Mouse (Mus musculus) liver, embryonic 14.5 days (tissue): ENCODE measurements around the gene Serinc4.

Experiments
- CTCF ChIP-seq: IDR thresholded peaks from 2 replicates; pipeline ENCODE4 v1.5.1; 2016; ENCODE audit warnings: antibody characterized with exemption, low read depth, control low read depth
- EP300 ChIP-seq: IDR thresholded peaks from 2 replicates; pipeline ENCODE4 v1.6.1; 2016; ENCODE audit warnings: antibody characterized with exemption, low read depth

- no peak for TF ChIP-seq CTCF
- TF ChIP-seq EP300: no peak
Observed at GRCm38 (mm10) chr2:121423166-121423565, 33.4 kb downstream of the Serinc4 start.
